Mouse (Mus musculus): ENCODE measurements at regions not wholly inside any gene's neighbourhood (a gene's known extent, or its start where the extent isn't known, plus 50 kb on each side); places are given as distances from the start of the nearest gene placed in this dataset.

DNA sequence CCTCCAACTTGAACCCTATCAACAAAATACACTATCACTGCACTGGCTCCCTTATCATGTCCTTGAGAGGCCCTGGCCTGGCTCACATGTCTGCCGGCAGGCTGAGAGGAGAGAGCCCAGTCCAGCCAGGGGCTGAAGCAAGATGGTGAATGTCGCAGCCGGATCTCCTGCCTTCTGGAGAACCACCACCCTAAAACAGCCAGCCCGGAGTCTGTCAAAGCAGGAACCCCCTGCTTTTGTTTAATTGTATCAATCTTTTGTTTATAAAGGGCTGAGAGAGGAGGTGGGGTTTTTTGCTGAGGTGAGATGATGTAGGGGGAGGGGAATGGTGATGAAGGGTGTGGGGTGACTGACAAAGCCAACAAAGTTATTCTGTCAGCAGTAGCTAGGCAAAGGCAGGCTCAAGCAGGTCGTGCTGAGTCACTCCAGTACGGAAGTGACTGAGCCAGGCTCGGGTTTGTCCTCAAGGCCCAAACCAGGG is 269.2 kb downstream of the Gxylt1 start:
- TF ChIP-seq POLR2A (IDR thresholded peaks at IDR 0.05; ENCODE audit: control insufficient read depth, low read depth, low read length) (no peak), CTCF (IDR thresholded peaks at IDR 0.05; ENCODE audit: control insufficient read depth, insufficient read depth, insufficient replicate concordance, low read depth, low read length) (no peak)
